Mouse (Mus musculus) C2C12 (cell line): ENCODE measurements around the gene Pspc1. TPM values are rescaled to one million over a fixed set of nuclear protein-coding genes. Genes with fewer than 3 reads are reported as not detected.

Experiments used
- H3K27me3 ChIP-seq: one replicate; pipeline ENCODE4 v1.6.1; 2011; ENCODE audit not compliant: control insufficient read depth, insufficient read depth, insufficient read length
- H3K36me3 ChIP-seq: one replicate; pipeline ENCODE4 v1.6.1; 2011; ENCODE audit not compliant: control insufficient read depth, insufficient read depth
- H3K4me3 ChIP-seq: one replicate; pipeline ENCODE4 v1.5.1; 2011; ENCODE audit warnings: mild to moderate bottlenecking, control low read depth; ENCODE audit not compliant: poor library complexity, insufficient read depth, severe bottlenecking
- H3K79me2 ChIP-seq: one replicate; pipeline ENCODE4 v1.6.1; 2011; ENCODE audit not compliant: control insufficient read depth, insufficient read depth
- H3K79me3 ChIP-seq: one replicate; pipeline ENCODE4 v1.6.1; 2011; ENCODE audit warnings: low read depth, control low read depth
- H3ac ChIP-seq: one replicate; pipeline ENCODE3; 2011; ENCODE audit warnings: low read depth; ENCODE audit not compliant: control insufficient read depth, insufficient read length
- CEBPB ChIP-seq: IDR thresholded peaks from one replicate; pipeline ENCODE4 v1.6.1; 2011; ENCODE audit warnings: low read depth, mild to moderate bottlenecking, control low read depth, moderate library complexity
- CTCF ChIP-seq: IDR thresholded peaks from one replicate; pipeline ENCODE4 v1.5.1; 2011; ENCODE audit not compliant: control insufficient read depth, insufficient read depth, insufficient read length
- FOSL1 ChIP-seq: IDR thresholded peaks from one replicate; pipeline ENCODE4 v1.8.0; 2011; ENCODE audit warnings: mild to moderate bottlenecking, low read length; ENCODE audit not compliant: poor library complexity, insufficient read depth, severe bottlenecking
- MAX ChIP-seq: IDR thresholded peaks from one replicate; pipeline ENCODE4 v1.6.1; 2011; ENCODE audit warnings: mild to moderate bottlenecking, control low read depth
- MYOD1 ChIP-seq: IDR thresholded peaks from one replicate; pipeline ENCODE4 v1.6.1; 2011; ENCODE audit warnings: low read depth; ENCODE audit not compliant: control insufficient read depth, insufficient read length
- MYOG ChIP-seq: IDR thresholded peaks from one replicate; pipeline ENCODE4 v1.6.1; 2011; ENCODE audit not compliant: control insufficient read depth, insufficient read length; ENCODE audit errors: extremely low read depth
- USF1 ChIP-seq: IDR thresholded peaks from one replicate; pipeline ENCODE4 v1.6.1; 2011; ENCODE audit warnings: low read depth, mild to moderate bottlenecking, control low read depth, moderate library complexity
- polyA plus RNA-seq: library from polyadenylated mRNA; unstranded; fragments of >200 nt; fragmentation: generic; extraction: Trizol; gene quantifications from one replicate; pipeline ENCODE4 v1.2.1, GENCODE M21; 2012; ENCODE audit warnings: missing spikeins

Gene Pspc1
- polyA plus RNA-seq, 1 experiment = 10.3 TPM

GRCm38 (mm10) chr14:56685426-56685825 lies 92.7 kb downstream of the Pspc1 start:
- peaks cover 23% of the 10 kb centered on the region for H3K79me2 ChIP-seq
- no peak overlapping the region for H3ac ChIP-seq
- peaks cover 88% of the 10 kb centered on the region for H3K36me3 ChIP-seq
- no peak overlapping the region for H3K4me3 ChIP-seq
- H3K79me3 ChIP-seq = no peaks in the 10 kb centered on the region
- no peak for TF ChIP-seq MAX
- TF ChIP-seq CTCF = no peak
- no peak for TF ChIP-seq CEBPB
- no peak for TF ChIP-seq USF1
- no peak for TF ChIP-seq FOSL1
- TF ChIP-seq MYOG = no peak
- no peak for TF ChIP-seq MYOD1
- no peaks in the 10 kb centered on the region for H3K27me3 ChIP-seq

Other genes with a start within 250 kb of the Pspc1 start
- gene Cenpj, start 202.9 kb downstream of the Pspc1 start, polyA plus RNA-seq = 2.5 TPM
- 4.6 TPM for gene Parp4, start 202.7 kb downstream of the Pspc1 start, polyA plus RNA-seq
- 7.8 TPM for gene Mphosph8, start 110.1 kb downstream of the Pspc1 start, polyA plus RNA-seq
- 2.3 TPM for gene Zmym5, start 33.4 kb upstream of the Pspc1 start, polyA plus RNA-seq
- gene Zmym2, start 108.3 kb upstream of the Pspc1 start, polyA plus RNA-seq = 6.4 TPM